Mouse (Mus musculus) spleen, adult 2 months (tissue): ENCODE measurements around the gene Kcna10.

Source experiments
- CTCF ChIP-seq: fragments of 200-500 bp; IDR thresholded peaks from 2 replicates; pipeline ENCODE4 v1.5.1; 2011; ENCODE audit warnings: mild to moderate bottlenecking, inconsistent platforms; ENCODE audit not compliant: insufficient read depth, insufficient read length, insufficient replicate concordance; ENCODE audit errors: extremely low read depth
- POLR2A ChIP-seq: fragments of 200-500 bp; IDR thresholded peaks from 2 replicates; pipeline ENCODE4 v1.6.1; 2011; ENCODE audit warnings: low read depth, low read length, inconsistent platforms

DNA sequence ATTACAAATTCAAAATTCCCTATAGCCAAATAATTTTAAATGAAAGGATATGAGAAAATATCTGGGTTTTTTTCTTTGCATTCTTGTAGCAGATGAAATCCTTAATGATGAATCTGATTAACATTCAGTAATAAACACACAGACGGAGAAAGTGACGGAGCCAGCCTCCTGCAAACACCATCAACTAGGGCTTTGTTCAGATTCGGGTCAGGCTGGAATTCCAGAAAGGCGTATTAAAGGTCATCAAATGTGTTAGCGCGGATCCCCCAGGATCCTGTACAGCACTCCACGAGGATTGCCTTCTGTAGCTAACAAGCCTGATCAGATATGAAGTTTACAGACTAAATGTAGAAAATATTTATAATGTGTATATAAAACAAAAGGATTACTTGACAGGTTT lies 35.7 kb upstream of the Kcna10 start:
- TF ChIP-seq POLR2A (no peak), CTCF (no peak)
